Comparison of ENCODE assay signal across 8 mouse cellular contexts in the genomic region with DNA sequence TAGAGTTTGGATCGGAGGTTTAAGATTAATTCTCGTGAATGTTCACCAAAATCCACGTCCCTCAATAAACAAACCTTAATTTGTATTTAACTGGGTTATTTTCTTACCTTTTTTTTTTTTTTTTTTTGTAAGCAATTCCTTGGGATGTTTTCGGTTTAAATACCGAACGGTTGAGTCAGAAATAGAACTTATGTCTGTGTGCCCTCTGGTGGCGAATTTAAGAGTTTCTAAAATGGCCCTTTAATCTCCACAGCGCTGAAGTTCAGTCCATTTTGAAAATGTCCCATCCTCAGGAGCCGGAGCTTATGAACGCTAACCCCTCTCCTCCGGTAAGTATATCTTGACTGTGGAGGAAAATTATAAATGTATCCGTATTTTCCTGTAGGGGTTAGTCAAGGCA.
DNase-seq lines count a peak whose midpoint lies in the region; ATAC-seq lines count a peak whose summit lies in the region.

No protein-coding gene starts in this region.

- peak overlapping the region; percentile 65 for H3K4me3 ChIP-seq in neural tube, embryonic 11.5 days (ENCODE audit: low read depth, low read length)
- H3K4me3 ChIP-seq in forebrain, embryonic 10.5 days = peak overlapping the region; percentile 75
- peak overlapping the region; percentile 73 for H3K4me3 ChIP-seq in limb, embryonic 15.5 days
- H3K4me3 ChIP-seq in midbrain, embryonic 14.5 days (replicated peaks; ENCODE audit: low read depth, low read length) = peak overlapping the region; percentile 66

- 16% methylated on average over 12 of the region's 12 CpGs for WGBS in neural tube, embryonic 11.5 days
- WGBS in forebrain, embryonic 10.5 days = 14% methylated on average over 12 of the region's 12 CpGs
- WGBS in limb, embryonic 15.5 days = 8% methylated on average over 12 of the region's 12 CpGs
- 11% methylated on average over 12 of the region's 12 CpGs for WGBS in midbrain, embryonic 14.5 days

- H3K27me3 ChIP-seq in neural tube, embryonic 11.5 days (ENCODE audit: control insufficient read depth, insufficient read depth, low read length) = 0 out of 2 replicates have a peak, but pooled peaks cover 11% of the 10 kb centered on the region
- H3K27me3 ChIP-seq in forebrain, embryonic 10.5 days (ENCODE audit: poor library complexity, severe bottlenecking) = peaks cover 25% of the 10 kb centered on the region
- no peaks in the 10 kb centered on the region for H3K27me3 ChIP-seq in limb, embryonic 15.5 days
- H3K27me3 ChIP-seq in midbrain, embryonic 14.5 days (ENCODE audit: control insufficient read depth, insufficient read depth, low read length) = peaks cover 12% of the 10 kb centered on the region; the same call in 1 of the 2 replicates

- no peaks in the 10 kb centered on the region for H3K9me3 ChIP-seq in neural tube, embryonic 11.5 days (ENCODE audit: control insufficient read depth, low read length)
- no peaks in the 10 kb centered on the region for H3K9me3 ChIP-seq in forebrain, embryonic 10.5 days
- H3K9me3 ChIP-seq in limb, embryonic 15.5 days = no peaks in the 10 kb centered on the region
- H3K9me3 ChIP-seq in midbrain, embryonic 14.5 days (ENCODE audit: control insufficient read depth, low read length) = no peaks in the 10 kb centered on the region

- H3K36me3 ChIP-seq in neural tube, embryonic 11.5 days (ENCODE audit: control insufficient read depth, insufficient read depth, low read length) = no peaks in the 10 kb centered on the region
- H3K36me3 ChIP-seq in forebrain, embryonic 10.5 days (replicated peaks) = 0 out of 2 replicates have a peak, but pooled peaks cover 14% of the 10 kb centered on the region
- peaks cover 24% of the 10 kb centered on the region for H3K36me3 ChIP-seq in limb, embryonic 15.5 days
- H3K36me3 ChIP-seq in midbrain, embryonic 14.5 days (ENCODE audit: control insufficient read depth, insufficient read depth, low read length) = peaks cover 32% of the 10 kb centered on the region

- no peak for ATAC-seq in neural tube, embryonic 11.5 days (ENCODE audit: insufficient read depth, low FRiP score, low TSS enrichment)
- peak; percentile 39 for ATAC-seq in inflammation-experienced regulatory T-cells, adult 6 months
- no peak for ATAC-seq in limb, embryonic 15.5 days (ENCODE audit: insufficient number of reproducible peaks, low FRiP score, low TSS enrichment, low read depth)
- no peak for ATAC-seq in midbrain, embryonic 14.5 days (ENCODE audit: low FRiP score, low TSS enrichment)

- no peak overlapping the region for H3K9ac ChIP-seq in neural tube, embryonic 11.5 days (ENCODE audit: low read length)
- H3K9ac ChIP-seq in limb, embryonic 15.5 days = 0 out of 2 replicates have a peak overlapping the region, but pooled peaks have one; percentile 88
- peak overlapping the region; percentile 72 for H3K9ac ChIP-seq in midbrain, embryonic 14.5 days (replicated peaks; ENCODE audit: low read length)

- H3K27ac ChIP-seq in neural tube, embryonic 11.5 days (ENCODE audit: low read depth, low read length) = no peak overlapping the region
- H3K27ac ChIP-seq in forebrain, embryonic 10.5 days = no peak overlapping the region
- no peak overlapping the region for H3K27ac ChIP-seq in limb, embryonic 15.5 days
- no peak overlapping the region for H3K27ac ChIP-seq in midbrain, embryonic 14.5 days (replicated peaks; ENCODE audit: low read depth, low read length)

- H3K4me1 ChIP-seq in neural tube, embryonic 11.5 days (ENCODE audit: control insufficient read depth, insufficient read depth, low read length) = peaks cover 6% of the 10 kb centered on the region
- peaks cover 37% of the 10 kb centered on the region for H3K4me1 ChIP-seq in forebrain, embryonic 10.5 days
- H3K4me1 ChIP-seq in limb, embryonic 15.5 days = peaks cover 44% of the 10 kb centered on the region
- peaks cover 17% of the 10 kb centered on the region for H3K4me1 ChIP-seq in midbrain, embryonic 14.5 days (ENCODE audit: control insufficient read depth, insufficient read depth, low read length)

- peak; percentile 61 for DNase-seq in neural tube, embryonic 11.5 days (ENCODE audit: low spot score)
- DNase-seq in neural tube, embryonic 10.5 days (ENCODE audit: extremely low spot score, low spot score) = no peak
- peak; percentile 76 for DNase-seq in c-Kit-positive CD71-negative TER-119-negative erythroid progenitor cells, embryonic 14.5 days (ENCODE audit: low read depth)
- no peak for DNase-seq in forebrain, embryonic 10.5 days (ENCODE audit: extremely low spot score, low spot score)
- peak; percentile 93 for DNase-seq in midbrain, embryonic 14.5 days
- DNase-seq in thymus, postnatal 14 days = peak; percentile 72

- peak overlapping the region; percentile 90 for H3K4me2 ChIP-seq in neural tube, embryonic 11.5 days (ENCODE audit: low read depth)
- peak overlapping the region; percentile 81 for H3K4me2 ChIP-seq in limb, embryonic 15.5 days
- peak overlapping the region; percentile 98 for H3K4me2 ChIP-seq in midbrain, embryonic 14.5 days (ENCODE audit: low read length)

Comparison
In these comparisons a context has a peak if more than half of its experiments do, and no peak if none do; other contexts are left out.
1. DNase-seq: peak in neural tube, embryonic 11.5 days (single experiment), c-Kit-positive CD71-negative TER-119-negative erythroid progenitor cells, embryonic 14.5 days (single experiment), midbrain, embryonic 14.5 days (single experiment) and thymus, postnatal 14 days (single experiment); none in neural tube, embryonic 10.5 days (single experiment) and forebrain, embryonic 10.5 days (single experiment).
2. Peak in every context shown above with its lines, with median percentiles within 50 percentile points of each other: H3K4me2 ChIP-seq and H3K4me3 ChIP-seq.